Mouse (Mus musculus): ENCODE results near the gene Adgrl3. TPM values are rescaled to one million over a fixed set of nuclear protein-coding genes. Genes with fewer than 3 reads are reported as not detected.
"Not testable (repeated sequence)": the region's sequence is repeated elsewhere in the genome, so short reads cannot be mapped to it uniquely, and the experiment has no call there.

The Adgrl3 gene
- total and polyA plus RNA-seq, 3 experiments = 0.90 to 3.5 (median 3.4) TPM

DNA sequence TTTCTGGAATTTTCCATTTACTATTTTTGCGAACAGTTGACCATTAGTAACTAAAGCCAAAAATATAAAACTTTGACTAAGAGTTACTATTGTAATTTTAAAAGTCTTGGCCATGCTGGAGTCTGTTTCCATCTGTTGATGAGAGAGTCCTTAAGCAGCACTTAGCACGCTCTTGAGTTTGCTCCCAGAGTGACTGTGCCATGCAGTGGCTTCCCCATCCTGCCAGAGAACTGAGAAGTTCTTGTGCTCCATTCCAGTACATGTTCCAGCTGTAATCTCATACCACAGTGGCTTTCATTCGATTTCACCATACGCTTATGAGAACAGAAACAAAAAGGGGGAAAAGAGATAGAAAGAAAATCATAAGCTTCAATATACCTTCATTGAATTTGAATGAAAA is 502.8 kb downstream of the Adgrl3 start:
- Histone ChIP-seq H3K27ac (no peak overlapping the region), H3K27me3 (ENCODE audit: control insufficient read depth, insufficient read depth, low read length) (no peaks in the 10 kb centered on the region), H3K4me3 (no peak overlapping the region), H3K79me2 (replicated peaks; ENCODE audit: control insufficient read depth, insufficient read depth, low read length) (no peaks in the 10 kb centered on the region), H3K36me3 (ENCODE audit: control insufficient read depth, insufficient read depth, low read length) (no peaks in the 10 kb centered on the region), H3K4me1 (ENCODE audit: control insufficient read depth, insufficient read depth, low read length) (no peaks in the 10 kb centered on the region), H3K9ac (ENCODE audit: low read depth, low read length) (no peak overlapping the region)
- intact Hi-C loops (cut with DNase I) = loop anchor here (5.0 kb wide), 1 partner anchor 825 kb away; no protein-coding TSS in a partner anchor
- DNase-seq = no peak
- WGBS = 56% methylated on average over 4 of the region's 4 CpGs
- TF ChIP-seq EP300 (IDR thresholded peaks at IDR 0.05; ENCODE audit: insufficient read depth, low read depth, low read length) (no peak), POLR2A (IDR thresholded peaks at IDR 0.05; ENCODE audit: insufficient read depth, low read depth, low read length) (no peak), CTCF (IDR thresholded peaks at IDR 0.05) (no peak)

- no peaks in the 10 kb centered on the region for H3K27me3 ChIP-seq (ENCODE audit: control insufficient read depth, insufficient read depth, low read length)
- H3K27ac ChIP-seq = no peak overlapping the region
- H3K4me3 ChIP-seq = no peak overlapping the region
- H3K79me2 ChIP-seq (replicated peaks; ENCODE audit: control insufficient read depth, insufficient read depth, low read length) = no peaks in the 10 kb centered on the region
- no peaks in the 10 kb centered on the region for H3K36me3 ChIP-seq (ENCODE audit: control insufficient read depth, insufficient read depth, low read length)
- WGBS = 91% methylated on average over 12 of the region's 12 CpGs
- intact Hi-C loops (cut with DNase I) = loop anchor here (5.0 kb wide), 1 partner anchor 823 kb away; no protein-coding TSS in a partner anchor
- H3K9ac ChIP-seq (ENCODE audit: low read depth, low read length) = no peak overlapping the region
- no peaks in the 10 kb centered on the region for H3K4me1 ChIP-seq (ENCODE audit: control insufficient read depth, insufficient read depth, low read length)
- TF ChIP-seq CTCF (IDR thresholded peaks at IDR 0.05) (no peak), EP300 (IDR thresholded peaks at IDR 0.05; ENCODE audit: insufficient read depth, low read depth, low read length) (no peak), POLR2A (IDR thresholded peaks at IDR 0.05; ENCODE audit: insufficient read depth, low read depth, low read length) (no peak)
- no peak for DNase-seq
Measured at GRCm38 (mm10) chr5:81524532-81524961, 504.6 kb downstream of the Adgrl3 start.

DNA sequence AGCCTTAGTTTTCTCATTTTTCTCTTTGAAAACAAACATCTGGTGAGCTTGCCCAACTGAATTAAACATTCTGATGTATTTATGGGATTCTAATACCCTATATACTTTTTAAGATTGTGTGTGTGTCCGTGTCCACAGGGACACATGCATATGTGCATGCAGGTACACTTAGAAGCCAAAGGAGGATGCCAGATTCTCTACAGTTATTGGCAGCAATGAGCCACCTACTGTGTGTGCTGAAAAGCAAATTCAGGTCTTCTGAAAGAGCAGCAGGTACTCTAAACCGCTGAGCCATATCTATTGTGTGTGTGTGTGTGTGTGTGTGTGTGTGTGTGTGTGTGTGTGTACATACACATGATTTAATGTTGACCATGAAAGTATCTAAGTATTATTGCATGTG is 505.4 kb downstream of the Adgrl3 start:
- Histone ChIP-seq H3K27ac (no peak overlapping the region), H3K9ac (ENCODE audit: low read depth, low read length) (no peak overlapping the region), H3K79me2 (replicated peaks; ENCODE audit: control insufficient read depth, insufficient read depth, low read length) (no peaks in the 10 kb centered on the region), H3K4me1 (ENCODE audit: control insufficient read depth, insufficient read depth, low read length) (no peaks in the 10 kb centered on the region), H3K36me3 (ENCODE audit: control insufficient read depth, insufficient read depth, low read length) (no peaks in the 10 kb centered on the region), H3K27me3 (ENCODE audit: control insufficient read depth, insufficient read depth, low read length) (no peaks in the 10 kb centered on the region), H3K4me3 (no peak overlapping the region)
- no peak for TF ChIP-seq EP300 (IDR thresholded peaks at IDR 0.05; ENCODE audit: insufficient read depth, low read depth, low read length)
- no peak for TF ChIP-seq CTCF (IDR thresholded peaks at IDR 0.05)
- no peak for TF ChIP-seq POLR2A (IDR thresholded peaks at IDR 0.05; ENCODE audit: insufficient read depth, low read depth, low read length)
- intact Hi-C loops (cut with DNase I) = no loop called here
- WGBS = 71% methylated on average over 2 of the region's 2 CpGs
- DNase-seq = no peak

DNA sequence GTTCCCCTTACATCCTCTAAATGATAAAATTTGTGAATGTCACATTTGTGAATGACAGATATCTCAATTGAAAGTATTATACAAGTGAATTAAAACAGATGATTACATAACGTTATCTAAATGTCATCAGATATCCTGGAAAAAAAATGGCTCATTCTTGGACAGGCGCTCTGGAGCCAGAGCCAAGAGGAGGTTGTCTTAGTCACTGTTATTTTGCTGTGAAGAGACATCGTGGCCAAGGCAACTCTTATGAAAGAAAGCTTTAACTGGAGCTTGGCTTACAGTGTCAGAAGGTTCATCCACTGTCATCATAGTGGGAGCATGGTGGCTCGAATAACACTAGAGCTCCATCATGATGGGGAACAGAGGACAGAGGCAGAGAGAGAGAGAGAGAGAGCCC is 511.7 kb downstream of the Adgrl3 start:
- Histone ChIP-seq H3K79me2 (replicated peaks; ENCODE audit: control insufficient read depth, insufficient read depth, low read length) (no peaks in the 10 kb centered on the region), H3K4me3 (no peak overlapping the region), H3K36me3 (ENCODE audit: control insufficient read depth, insufficient read depth, low read length) (no peaks in the 10 kb centered on the region), H3K9ac (ENCODE audit: low read depth, low read length) (no peak overlapping the region), H3K27me3 (ENCODE audit: control insufficient read depth, insufficient read depth, low read length) (no peaks in the 10 kb centered on the region), H3K4me1 (ENCODE audit: control insufficient read depth, insufficient read depth, low read length) (no peaks in the 10 kb centered on the region), H3K27ac (no peak overlapping the region)
- TF ChIP-seq CTCF (IDR thresholded peaks at IDR 0.05) = no peak
- TF ChIP-seq EP300 (IDR thresholded peaks at IDR 0.05; ENCODE audit: insufficient read depth, low read depth, low read length) = no peak
- TF ChIP-seq POLR2A (IDR thresholded peaks at IDR 0.05; ENCODE audit: insufficient read depth, low read depth, low read length) = no peak
- DNase-seq = peak in 1 of 2 experiments; percentile 6
- 64% methylated on average over 4 of the region's 4 CpGs for WGBS
- intact Hi-C loops (cut with DNase I) = no loop called here

GRCm38 (mm10) chr5:81550211-81550610 is 530.3 kb downstream of the Adgrl3 start:
- H3K79me2 ChIP-seq (replicated peaks; ENCODE audit: control insufficient read depth, insufficient read depth, low read length) = no peaks in the 10 kb centered on the region
- no peak overlapping the region for H3K27ac ChIP-seq
- no peak for DNase-seq
- no peaks in the 10 kb centered on the region for H3K27me3 ChIP-seq (ENCODE audit: control insufficient read depth, insufficient read depth, low read length)
- no peak overlapping the region for H3K4me3 ChIP-seq
- TF ChIP-seq POLR2A (IDR thresholded peaks at IDR 0.05; ENCODE audit: insufficient read depth, low read depth, low read length) (no peak), CTCF (IDR thresholded peaks at IDR 0.05) (no peak), EP300 (IDR thresholded peaks at IDR 0.05; ENCODE audit: insufficient read depth, low read depth, low read length) (no peak)
- H3K9ac ChIP-seq (ENCODE audit: low read depth, low read length) = no peak overlapping the region
- no peaks in the 10 kb centered on the region for H3K36me3 ChIP-seq (ENCODE audit: control insufficient read depth, insufficient read depth, low read length)
- no peaks in the 10 kb centered on the region for H3K4me1 ChIP-seq (ENCODE audit: control insufficient read depth, insufficient read depth, low read length)
- intact Hi-C loops (cut with DNase I) = no loop called here

GRCm38 (mm10) chr5:81555149-81555548 is 535.2 kb downstream of the Adgrl3 start:
- H3K27me3 ChIP-seq (ENCODE audit: control insufficient read depth, insufficient read depth, low read length); H3K79me2 ChIP-seq (replicated peaks; ENCODE audit: control insufficient read depth, insufficient read depth, low read length); H3K9ac ChIP-seq (ENCODE audit: low read depth, low read length); H3K27ac ChIP-seq; H3K36me3 ChIP-seq (ENCODE audit: control insufficient read depth, insufficient read depth, low read length); intact Hi-C loops (cut with DNase I); H3K4me1 ChIP-seq (ENCODE audit: control insufficient read depth, insufficient read depth, low read length); DNase-seq; H3K4me3 ChIP-seq: not testable (repeated sequence)
- WGBS = 80% methylated on average over 2 of the region's 2 CpGs

Data from heart, adult 2 months (tissue).